Mouse (Mus musculus): ENCODE measurements at regions not wholly inside any gene's neighbourhood (a gene's known extent, or its start where the extent isn't known, plus 50 kb on each side); places are given as distances from the start of the nearest gene placed in this dataset.

- DNase-seq (ENCODE audit: low spot score): no peak
These were observed 63.5 kb upstream of the Nrsn1 start for GRCm38 (mm10) chr13:25333803-25334202.

Measured in retina, embryonic 14.5 days (tissue).